Mouse (Mus musculus) brain, embryonic 14.5 days (tissue): ENCODE measurements around the gene Ppid. TPM values are rescaled to one million over a fixed set of nuclear protein-coding genes. Genes with fewer than 3 reads are reported as not detected.
A peak's percentile ranks its signal among the peaks of the same experiment; 100 is the strongest.
"Not testable (repeated sequence)": the region's sequence is repeated elsewhere in the genome, so short reads cannot be mapped to it uniquely, and the experiment has no call there.

Source experiments
- DNase-seq: peaks from one replicate; pipeline ENCODE4 v3.0.0-alpha.2; 2011; ENCODE audit warnings: low read depth
- CTCF ChIP-seq: fragments of 200-500 bp; IDR thresholded peaks from 2 replicates; pipeline ENCODE4 v1.5.1; 2012; ENCODE audit warnings: inconsistent platforms, mild to moderate bottlenecking, moderate library complexity, borderline replicate concordance; ENCODE audit not compliant: insufficient read depth, insufficient read length; ENCODE audit errors: extremely low read depth
- POLR2A ChIP-seq: fragments of 200-500 bp; IDR thresholded peaks from 2 replicates; pipeline ENCODE4 v1.6.1; 2012; ENCODE audit warnings: mild to moderate bottlenecking, inconsistent platforms, borderline replicate concordance; ENCODE audit not compliant: poor library complexity, insufficient read depth, insufficient read length, severe bottlenecking; ENCODE audit errors: extremely low read depth
- polyA plus RNA-seq: library from polyadenylated mRNA; depleted of rRNA; stranded (reverse); fragments of >200 nt; gene quantifications from 2 replicates; pipeline ENCODE4 v1.2.3, GENCODE M21; 2012

Ppid gene
- polyA plus RNA-seq, 1 experiment: 77.5 TPM

GRCm38 (mm10) chr3:79561784-79562715, 29.1 kb upstream of the Ppid start:
- no peak for TF ChIP-seq POLR2A
- no peak for TF ChIP-seq CTCF
- DNase-seq: peak; percentile 36

GRCm38 (mm10) chr3:79563511-79563910, 27.6 kb upstream of the Ppid start:
- no peak for DNase-seq
- TF ChIP-seq CTCF: no peak
- TF ChIP-seq POLR2A: no peak

GRCm38 (mm10) chr3:79564875-79565606, 26.1 kb upstream of the Ppid start:
- no peak for TF ChIP-seq POLR2A
- no peak for TF ChIP-seq CTCF
- DNase-seq: no peak

GRCm38 (mm10) chr3:79566716-79567691, 24.1 kb upstream of the Ppid start:
- TF ChIP-seq POLR2A (no peak), CTCF (no peak)
- DNase-seq: peak; percentile 65

GRCm38 (mm10) chr3:79567703-79568362, 23.3 kb upstream of the Ppid start, which contains the start of gene Fnip2:
Gene Fnip2 (minus strand): TSS chr3:79567796.
- peak; percentile 99 for DNase-seq
- TF ChIP-seq CTCF (no peak), POLR2A (peak; percentile 63)

GRCm38 (mm10) chr3:79568629-79569350, 22.4 kb upstream of the Ppid start:
- TF ChIP-seq POLR2A (no peak), CTCF (peak; percentile 21; the same call in 1 of the 2 replicates)

GRCm38 (mm10) chr3:79569351-79569681, 21.8 kb upstream of the Ppid start:
- no peak for DNase-seq
- TF ChIP-seq CTCF: no peak
- no peak for TF ChIP-seq POLR2A

More at GRCm38 (mm10) chr3:79568629-79569350, 22.4 kb upstream of the Ppid start:
- no peak for DNase-seq

GRCm38 (mm10) chr3:79572399-79572798, 18.7 kb upstream of the Ppid start:
- no peak for TF ChIP-seq CTCF

GRCm38 (mm10) chr3:79573376-79573775, 17.8 kb upstream of the Ppid start:
- not testable (repeated sequence) for DNase-seq

More at GRCm38 (mm10) chr3:79572399-79572798, 18.7 kb upstream of the Ppid start:
- no peak for DNase-seq

GRCm38 (mm10) chr3:79574336-79574735, 16.8 kb upstream of the Ppid start:
- DNase-seq: no peak

More at GRCm38 (mm10) chr3:79574336-79574735, 16.8 kb upstream of the Ppid start:
- TF ChIP-seq POLR2A (no peak), CTCF (no peak)
